Mouse (Mus musculus) spleen, postnatal 4 days (tissue): ENCODE data around the gene Trub1.

ENCODE experiments used
- DNase-seq, 2 experiments: peaks; one replicate each; pipeline ENCODE4 v3.0.0; 2022; ENCODE audit warnings: low spot score in 2 of 2

Trub1 gene

DNA sequence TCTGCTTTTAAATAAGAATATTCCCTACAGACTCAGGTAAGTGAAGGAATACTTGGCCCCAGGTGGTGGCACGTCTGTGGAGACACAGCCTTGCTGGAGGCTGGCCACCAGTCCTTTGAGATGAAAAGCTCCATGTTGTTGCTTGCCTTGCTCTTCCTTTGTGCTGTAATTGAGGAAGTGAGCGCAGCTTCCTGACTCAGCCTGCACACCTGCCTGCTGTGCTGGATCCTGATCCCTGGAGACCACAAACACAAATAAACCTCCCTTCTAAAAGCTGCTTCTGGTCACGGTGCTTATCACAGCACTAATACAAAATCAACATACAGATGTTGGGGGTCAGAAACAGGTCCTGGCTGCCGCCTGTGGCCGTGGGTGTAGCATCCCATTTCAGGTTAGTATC is 41.3 kb downstream of the Trub1 start:
- no peak for DNase-seq

DNA sequence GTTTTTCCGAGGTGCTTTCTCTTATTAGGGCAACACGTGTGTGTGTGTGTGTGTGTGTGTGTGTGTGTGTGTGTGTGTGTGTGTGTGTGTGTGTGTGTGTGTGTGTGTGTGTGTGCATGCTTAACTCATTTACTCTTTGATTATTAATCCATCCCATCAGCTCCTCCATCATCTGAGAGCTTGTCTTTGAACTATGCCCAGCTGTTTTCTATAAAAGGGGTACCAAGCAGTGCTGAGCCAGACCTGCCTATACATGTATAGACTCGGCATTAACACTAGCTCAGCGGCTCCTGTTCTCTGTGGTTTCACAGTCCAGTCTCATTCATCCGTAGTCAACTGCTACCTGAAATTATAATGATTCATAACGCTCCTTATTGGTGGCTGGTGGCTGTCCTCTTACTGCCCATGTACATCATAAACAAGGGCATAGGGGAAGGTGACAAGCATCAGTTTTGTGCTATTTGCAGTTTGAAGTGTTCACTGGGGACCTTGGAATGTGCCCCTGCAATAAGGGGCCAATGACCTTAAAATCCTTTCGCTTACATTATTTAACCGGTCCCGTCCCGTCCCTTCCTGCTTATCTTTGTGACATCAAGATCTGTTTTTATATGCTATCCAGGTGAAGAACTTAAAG is 45.5 kb downstream of the Trub1 start:
- no peak for DNase-seq

DNA sequence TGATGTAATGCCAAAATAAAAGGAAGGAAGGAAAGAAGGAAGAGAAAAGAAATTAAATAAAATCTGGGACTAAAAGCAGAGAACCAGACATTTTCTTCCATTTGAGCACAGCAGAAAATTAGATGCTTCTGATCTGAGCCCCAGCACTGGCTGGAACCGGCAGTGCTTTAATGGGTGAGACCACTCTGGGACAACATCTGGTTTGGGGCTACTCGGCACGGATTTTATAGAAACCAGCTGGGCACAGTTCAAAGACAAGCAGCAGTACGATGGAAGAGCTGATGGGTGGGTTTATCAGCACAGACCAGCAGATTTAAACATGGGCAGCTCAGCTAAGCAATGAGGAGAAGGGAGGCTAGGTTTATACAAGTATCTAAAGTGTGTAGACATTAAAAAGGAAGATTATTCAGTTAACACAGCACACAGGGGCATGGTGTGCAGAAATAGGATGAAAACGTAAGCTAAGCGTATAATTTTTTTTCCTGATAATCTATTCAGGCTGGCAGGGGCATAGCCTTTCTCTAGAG is 46.2 kb downstream of the Trub1 start:
- no peak for DNase-seq

DNA sequence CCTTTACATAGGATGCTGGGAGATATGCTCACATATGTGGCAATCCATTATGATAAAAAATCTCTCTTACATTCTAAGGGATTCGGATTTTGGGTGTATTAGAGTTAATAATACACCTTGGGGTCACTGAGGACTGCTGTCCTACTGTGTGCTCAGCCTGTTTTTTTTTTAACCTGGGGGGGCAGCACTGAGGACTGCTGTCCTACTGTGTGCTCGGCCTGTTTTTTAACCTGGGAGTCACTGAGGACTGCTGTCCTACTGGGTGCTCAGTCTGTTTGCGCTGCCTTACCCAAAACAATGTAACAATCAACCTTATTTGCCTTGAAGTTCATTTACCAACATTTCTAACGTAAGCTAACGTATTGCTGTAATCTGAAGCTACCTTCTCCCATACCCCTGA is 47.5 kb downstream of the Trub1 start:
- DNase-seq = no peak

DNA sequence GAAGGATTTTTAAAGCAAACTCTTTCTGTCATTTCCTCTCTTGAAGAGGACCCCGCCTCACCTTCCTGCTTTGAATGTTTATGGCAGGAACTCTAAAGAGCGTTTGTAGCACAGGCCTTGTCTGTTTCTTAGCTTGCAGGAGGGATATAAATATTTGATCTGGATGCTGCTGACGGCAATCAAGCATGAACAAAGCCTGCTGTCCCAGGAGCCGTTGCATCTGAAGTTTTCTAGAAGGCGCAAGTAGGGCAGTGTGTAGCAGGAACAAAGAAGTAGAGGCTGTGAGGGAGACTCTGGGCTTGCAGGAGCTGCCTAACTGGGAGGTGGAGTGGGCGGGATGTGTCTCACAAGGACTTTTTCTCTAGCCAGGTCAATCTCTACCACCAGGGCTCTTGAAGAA is 50.4 kb downstream of the Trub1 start:
- DNase-seq = no peak

DNA sequence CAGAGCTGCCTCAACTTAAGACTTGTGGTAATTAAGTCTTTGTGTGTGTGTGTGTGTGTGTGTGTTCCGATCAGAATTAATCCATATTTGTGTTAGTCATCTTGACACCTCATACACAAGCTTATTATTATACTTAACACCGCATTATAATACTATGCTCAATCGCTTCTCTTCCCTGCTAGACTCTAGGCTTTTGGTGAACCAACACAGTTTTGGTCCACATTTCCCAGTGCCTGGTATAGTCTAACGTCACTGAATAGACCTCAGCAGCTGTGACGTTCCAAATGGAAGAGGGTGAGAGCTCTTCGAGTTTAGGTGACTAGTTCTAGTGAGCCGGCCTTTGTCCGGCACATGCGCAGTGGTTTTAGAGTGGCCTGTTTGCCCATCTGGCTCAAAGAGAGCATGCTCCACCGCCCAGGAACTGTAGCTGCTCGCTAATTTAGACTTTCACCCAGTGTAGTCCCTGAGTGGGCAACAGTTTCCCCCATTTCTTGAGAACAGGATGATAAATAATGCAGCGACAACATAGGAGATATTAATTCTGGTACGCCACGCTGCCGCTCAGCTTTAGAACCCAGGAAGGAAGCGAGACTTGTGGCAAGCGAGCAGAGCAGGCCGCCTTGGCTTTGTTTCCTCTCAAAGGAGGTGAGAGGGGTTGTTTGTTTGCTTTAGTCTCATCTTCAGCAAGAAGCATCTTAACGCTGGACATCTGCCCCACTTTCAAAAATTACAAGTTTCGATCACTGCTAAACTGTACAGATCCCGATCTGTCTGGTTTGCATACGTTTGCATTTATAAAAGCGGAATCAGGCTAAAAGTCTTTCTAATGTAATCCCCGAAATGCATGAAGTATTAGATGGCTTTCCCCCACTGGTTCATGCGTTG is 52.6 kb downstream of the Trub1 start:
- no peak for DNase-seq

DNA sequence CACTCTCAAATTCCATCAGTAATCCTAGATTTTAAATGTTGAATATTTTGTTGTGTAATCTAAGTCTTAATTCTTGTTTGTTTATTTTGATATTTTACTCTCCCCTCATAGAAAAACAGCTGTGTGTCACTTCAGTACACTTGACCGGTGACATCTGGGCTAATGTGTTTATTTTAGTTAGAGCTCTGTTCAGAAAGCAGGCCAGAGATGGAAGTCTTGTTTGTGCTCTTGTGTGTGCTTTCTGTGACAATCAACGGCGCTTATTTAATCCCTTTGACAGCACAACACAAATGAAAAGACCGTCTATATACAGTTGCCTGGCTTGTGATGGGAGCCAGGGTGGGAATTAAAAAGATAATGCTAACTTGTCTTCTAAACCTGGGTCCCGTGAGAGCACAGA is 53.9 kb downstream of the Trub1 start:
- no peak for DNase-seq

DNA sequence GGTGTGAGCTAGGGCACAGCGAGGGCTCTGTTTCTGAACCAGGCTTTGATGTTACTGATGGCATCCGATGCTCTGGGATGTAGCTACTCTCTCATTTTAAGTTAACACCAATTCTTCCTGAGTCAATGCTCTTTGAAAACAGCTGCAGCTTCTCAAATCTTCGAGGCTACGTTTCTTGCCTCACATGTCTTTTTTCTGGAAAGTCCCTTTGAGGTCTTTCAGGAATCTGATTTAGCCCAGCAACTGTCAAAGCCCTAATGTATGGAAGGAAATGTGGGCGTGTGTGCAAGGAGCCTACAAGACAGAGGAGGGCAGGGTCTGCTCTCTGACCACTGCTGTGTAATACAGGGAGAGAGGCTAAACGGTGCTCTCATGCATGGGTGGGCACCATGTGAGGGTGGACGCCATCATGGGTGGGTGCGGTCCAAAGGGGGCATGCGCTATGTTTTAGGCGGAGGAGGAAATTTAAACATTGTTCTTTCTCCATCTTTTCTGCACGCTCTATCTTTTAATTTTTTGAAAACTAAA is 55.6 kb downstream of the Trub1 start:
- no peak for DNase-seq

DNA sequence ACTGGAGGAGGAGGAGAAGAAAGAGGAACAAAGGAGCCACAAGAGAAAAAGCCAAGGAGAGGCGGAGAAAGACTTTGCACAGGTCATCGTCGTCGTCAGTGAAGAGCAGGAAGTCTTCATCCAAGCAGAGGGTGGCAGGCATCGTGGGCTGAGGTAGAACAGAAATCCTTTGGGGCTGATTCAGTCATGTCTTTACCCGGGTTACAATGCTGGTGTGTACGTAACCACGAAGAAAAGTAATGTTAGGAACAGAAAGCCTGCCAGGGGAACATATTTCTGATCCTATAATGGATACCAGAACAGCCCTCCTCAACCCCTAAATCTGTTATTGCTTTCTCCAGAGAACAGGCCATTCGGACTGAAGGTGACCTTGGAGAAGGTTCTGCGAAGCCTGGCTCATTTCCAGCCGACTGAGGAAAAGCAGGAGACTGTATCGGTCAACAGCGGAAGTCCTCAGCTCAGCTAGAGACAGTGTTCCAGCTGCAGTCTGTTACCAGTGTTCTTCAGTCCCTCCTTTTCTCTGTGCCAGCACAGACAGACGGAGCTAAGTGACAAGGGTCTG is 57.1 kb downstream of the Trub1 start:
- DNase-seq = no peak

DNA sequence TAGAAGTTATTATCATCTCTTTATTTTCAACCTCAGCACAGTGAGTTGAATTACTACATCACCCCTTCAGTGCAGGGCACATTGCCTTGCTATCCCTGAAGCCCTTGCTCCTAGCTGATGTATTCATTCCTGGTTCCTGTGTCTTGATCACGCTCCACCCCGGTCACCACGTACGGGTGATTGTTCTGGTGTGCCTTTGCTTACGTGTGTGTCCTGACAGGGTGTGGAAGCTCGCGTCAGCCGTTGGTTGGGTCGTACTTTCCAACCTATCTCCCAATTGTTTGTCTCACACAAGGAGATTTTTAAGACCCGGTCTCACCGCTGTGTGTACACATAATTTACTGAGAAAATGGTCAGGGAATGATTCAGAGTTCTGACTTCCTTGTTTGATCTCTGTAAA is 58.1 kb downstream of the Trub1 start:
- DNase-seq = no peak

DNA sequence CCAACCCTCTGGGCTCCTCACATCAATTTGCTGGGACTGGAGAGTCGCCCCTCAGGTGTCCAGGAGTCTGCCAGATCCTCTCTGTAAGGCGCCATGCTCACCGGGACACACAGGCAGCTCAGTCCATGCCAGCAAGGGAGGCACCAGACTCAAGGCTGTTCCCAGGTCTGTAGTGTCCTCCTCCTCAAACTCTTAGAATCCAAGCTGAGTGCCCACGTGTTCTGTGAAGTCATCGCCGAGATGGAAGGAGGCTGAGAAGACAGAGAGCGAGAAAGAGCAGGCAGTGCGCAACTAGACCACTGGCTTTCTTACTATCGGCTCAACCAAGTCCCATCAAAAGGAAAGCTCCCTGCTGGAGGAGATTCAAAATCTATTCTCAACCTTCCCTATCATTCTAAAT is 60.4 kb downstream of the Trub1 start:
- no peak for DNase-seq

DNA sequence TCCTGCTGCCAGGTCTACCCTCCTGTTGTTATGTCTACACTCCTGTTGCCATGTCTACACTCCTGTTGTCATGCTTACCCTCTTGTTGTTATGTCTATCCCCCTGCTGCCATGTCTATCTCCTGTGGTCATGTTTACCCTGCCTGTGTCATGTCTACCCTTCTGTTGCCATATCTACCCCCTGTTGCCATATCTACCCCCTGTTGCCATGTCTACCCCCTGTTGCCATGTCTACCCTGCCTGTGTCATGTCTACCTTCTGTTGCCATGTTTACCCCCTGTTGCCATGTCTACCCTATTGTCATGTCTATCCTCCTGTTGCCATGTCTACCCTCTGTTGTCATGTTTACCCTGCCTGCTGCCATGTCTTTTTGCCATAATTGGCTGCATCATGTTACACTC is 69.0 kb downstream of the Trub1 start:
- no peak for DNase-seq

DNA sequence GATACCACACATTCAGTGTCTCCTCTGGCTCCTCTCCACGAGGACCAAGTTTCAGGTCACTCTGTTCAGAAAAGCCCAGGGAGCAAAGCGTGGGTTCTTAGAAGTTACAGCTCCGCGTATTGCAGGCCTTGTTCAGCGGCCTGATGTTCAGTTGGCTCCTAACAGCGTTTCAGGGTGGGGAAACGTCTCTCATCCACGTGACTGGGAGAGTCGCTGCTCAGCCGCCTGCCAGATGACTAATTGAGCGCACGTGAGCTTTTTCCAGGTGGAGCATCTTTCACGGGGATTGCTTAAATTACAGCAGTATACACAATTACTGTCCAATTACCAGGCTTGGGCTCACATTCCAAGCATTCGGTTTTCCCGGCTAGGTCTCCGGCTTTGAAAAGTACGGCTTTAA is 70.7 kb downstream of the Trub1 start:
- DNase-seq = no peak

DNA sequence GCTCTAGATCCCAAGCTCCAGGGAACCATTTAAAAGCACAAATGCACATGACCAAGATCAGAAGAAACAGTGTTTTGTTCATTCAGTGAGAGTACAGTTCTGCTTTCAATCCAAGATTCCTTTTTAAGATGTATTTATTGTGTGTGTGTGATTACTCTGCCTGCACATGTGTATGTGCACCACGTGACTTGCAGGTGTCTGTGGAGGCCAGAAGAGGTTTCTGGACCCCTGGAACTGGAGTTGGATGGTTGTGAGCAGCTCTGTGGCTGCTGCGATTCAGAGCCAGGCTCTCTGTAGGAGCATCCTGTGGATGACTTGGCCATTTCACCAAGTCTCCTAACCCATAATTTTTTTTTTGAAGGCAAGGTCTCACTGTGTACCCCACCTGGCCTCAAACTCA is 73.0 kb downstream of the Trub1 start:
- DNase-seq = no peak

DNA sequence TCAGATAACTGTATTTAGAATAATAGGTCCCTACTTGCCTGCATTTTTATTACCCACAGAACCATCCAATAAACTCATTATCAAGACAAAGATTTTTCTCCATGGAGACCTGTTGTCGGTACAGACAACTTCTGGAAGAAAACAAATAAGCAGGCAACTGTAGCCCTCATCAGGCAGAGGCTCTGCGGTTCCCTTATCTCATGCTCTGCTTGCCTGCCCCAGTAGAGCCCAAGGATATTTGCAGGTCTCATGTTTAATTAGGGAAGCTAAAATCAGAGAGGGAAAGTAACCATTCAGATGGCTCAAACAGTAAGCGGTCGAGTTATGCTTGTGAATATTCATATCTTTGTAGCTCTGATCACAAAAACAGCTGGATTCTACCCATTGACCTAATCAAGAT is 77.5 kb downstream of the Trub1 start:
- DNase-seq = no peak

DNA sequence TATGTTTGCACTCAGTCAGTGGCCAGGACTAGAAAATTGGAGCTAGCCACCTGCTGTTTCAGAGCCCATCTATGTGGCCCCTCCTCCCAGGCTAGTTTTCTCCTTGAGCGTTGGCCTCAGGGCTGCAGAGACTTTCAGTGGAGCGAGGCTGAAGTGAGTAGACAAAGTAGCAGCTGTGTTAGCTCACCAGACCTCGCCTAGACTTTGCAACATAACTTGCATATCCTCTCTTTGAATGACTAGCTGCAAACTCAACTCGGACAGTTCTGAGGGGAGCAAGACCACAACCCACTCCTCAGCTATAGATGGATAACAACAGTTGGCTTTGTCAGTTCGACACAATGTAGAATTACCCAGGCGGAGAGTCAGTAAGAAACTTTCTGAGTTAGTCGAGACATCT is 81.5 kb downstream of the Trub1 start:
- DNase-seq = no peak

DNA sequence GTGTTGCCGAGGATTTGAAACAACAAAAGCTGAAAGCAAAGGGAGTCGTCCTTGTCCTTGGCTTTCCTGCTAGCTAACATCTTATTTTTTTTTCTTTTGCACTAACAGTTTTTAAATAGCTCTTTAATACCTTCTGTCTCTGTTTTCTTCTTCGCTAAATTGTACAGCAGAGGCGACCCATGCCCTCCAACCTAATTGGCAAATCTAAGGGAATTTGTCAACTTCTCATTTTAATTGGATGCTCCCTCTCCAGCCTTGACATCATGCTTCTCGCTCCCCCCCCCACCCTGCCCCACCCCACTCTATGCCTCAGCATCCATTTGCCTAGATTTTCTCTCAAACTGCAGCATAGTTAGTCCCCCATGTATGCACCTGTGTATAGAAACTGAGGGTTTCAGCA is 83.8 kb downstream of the Trub1 start:
- DNase-seq = no peak

DNA sequence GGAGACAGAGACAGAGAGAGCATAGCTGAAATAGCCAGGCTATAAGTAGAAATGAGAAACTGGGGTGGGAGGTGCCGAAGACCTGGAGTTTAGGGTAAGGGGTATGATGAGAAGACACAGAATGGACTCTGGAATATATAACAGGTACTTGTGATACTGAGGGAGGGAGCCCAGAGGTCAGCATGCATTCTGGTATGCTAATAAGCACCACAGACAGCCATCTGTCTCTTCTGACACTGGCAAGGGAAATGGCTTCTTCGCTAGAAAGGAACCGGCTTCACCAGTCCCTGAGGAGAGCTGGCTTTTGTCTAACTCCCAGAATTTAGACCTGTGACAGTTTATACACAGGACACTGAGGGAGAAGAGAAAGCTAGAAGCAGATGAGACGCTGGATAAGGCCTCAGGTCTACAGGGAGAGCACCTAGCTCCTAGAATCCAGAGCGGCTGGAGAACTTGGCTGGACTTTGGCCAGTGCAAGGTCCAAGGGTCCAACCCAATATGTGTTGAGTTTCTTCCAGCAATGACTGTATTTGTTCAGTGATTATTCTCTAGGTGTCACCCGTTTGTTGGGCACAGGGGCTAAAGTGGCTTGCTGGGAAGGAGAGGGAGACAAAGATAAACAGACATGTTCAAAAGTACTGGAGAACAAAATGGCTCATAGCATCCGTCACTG is 84.9 kb downstream of the Trub1 start:
- DNase-seq = no peak

DNA sequence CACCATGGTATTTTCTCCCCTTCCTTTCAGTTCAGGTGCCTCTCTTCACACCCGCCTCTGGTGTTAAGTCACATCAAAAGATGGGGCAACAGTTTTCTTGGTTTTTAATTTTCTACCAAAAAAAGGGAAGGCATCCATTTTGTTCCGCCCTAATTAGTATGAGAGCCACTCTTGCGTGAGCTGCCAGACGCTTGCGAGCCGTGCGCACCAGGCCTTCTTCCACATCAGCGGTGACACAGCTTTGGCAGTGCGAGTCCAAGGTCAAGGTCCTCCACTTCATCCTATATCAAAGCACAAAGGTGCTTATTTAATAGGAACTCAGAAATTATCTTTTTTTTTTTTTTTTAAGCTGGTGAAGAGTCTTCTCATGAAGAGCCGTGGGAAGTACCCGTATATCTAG is 87.4 kb downstream of the Trub1 start:
- no peak for DNase-seq
